Mouse (Mus musculus) lung, adult 2 months (tissue): ENCODE results near the gene Mgarp. TPM values are rescaled to one million over a fixed set of nuclear protein-coding genes. Genes with fewer than 3 reads are reported as not detected.
A peak's percentile ranks its signal among the peaks of the same experiment; 100 is the strongest.

Source experiments
- DNase-seq: peaks from one replicate; pipeline ENCODE4 v3.0.0; 2022
- H3K4me1 ChIP-seq: fragments of 200-500 bp; 2 replicates; pipeline ENCODE4 v1.6.1; 2011; ENCODE audit warnings: low read length; ENCODE audit not compliant: control insufficient read depth, insufficient read depth
- H3K4me3 ChIP-seq: fragments of 200-500 bp; replicated peaks from 2 replicates; pipeline ENCODE3; 2011; ENCODE audit warnings: low read depth, mild to moderate bottlenecking, control low read depth, low read length; ENCODE audit errors: extremely low read depth
- CTCF ChIP-seq: fragments of 200-500 bp; IDR thresholded peaks from 2 replicates; pipeline ENCODE4 v1.5.1; 2011; ENCODE audit warnings: mild to moderate bottlenecking, low read length, control low read depth; ENCODE audit not compliant: insufficient read depth
- POLR2A ChIP-seq: fragments of 200-500 bp; IDR thresholded peaks from 2 replicates; pipeline ENCODE4 v1.6.1; 2011; ENCODE audit warnings: low read depth, mild to moderate bottlenecking, control low read depth, low read length, borderline replicate concordance; ENCODE audit errors: extremely low read depth
- WGBS: fragments of 180-500 bp; shearing (Covaris S2); methylation state at CpG from one replicate; pipeline ENCODE4 v1.1.7; 2018; 5-methylcytosine and 5-hydroxymethylcytosine counted together
- polyA plus RNA-seq: library from polyadenylated mRNA; depleted of rRNA; stranded (reverse); fragments of >200 nt; gene quantifications from 2 replicates; pipeline ENCODE4 v1.2.3, GENCODE M21; 2012

Mgarp gene
- polyA plus RNA-seq, 1 experiment, result not detected

DNA sequence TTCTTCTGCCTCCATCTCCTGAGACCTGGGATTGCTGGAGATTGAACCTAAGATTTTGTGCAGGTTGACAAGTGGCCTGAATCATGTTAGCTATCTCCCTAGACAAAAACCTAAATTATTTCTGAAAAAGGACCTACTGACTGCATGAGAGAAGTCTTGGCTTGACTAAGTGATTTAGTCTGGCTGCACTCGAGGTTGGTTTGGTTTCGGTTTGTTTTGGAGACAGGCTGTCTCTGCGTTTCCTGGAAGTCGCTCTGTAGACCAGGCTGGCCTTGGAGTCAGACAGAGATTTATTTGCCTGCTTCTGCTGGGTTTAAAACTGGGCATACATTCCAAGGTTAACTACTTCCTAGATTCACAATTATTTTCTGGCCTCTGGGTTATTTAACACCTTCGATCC is 23.7 kb downstream of the Mgarp start:
- Histone ChIP-seq H3K4me3 (no peak overlapping the region), H3K4me1 (0 out of 2 replicates have a peak, but pooled peaks cover 2% of the 10 kb centered on the region)
- no peak for DNase-seq
- 36% methylated on average over 5 of the region's 5 CpGs for WGBS
- no peak for TF ChIP-seq POLR2A
- no peak for TF ChIP-seq CTCF

DNA sequence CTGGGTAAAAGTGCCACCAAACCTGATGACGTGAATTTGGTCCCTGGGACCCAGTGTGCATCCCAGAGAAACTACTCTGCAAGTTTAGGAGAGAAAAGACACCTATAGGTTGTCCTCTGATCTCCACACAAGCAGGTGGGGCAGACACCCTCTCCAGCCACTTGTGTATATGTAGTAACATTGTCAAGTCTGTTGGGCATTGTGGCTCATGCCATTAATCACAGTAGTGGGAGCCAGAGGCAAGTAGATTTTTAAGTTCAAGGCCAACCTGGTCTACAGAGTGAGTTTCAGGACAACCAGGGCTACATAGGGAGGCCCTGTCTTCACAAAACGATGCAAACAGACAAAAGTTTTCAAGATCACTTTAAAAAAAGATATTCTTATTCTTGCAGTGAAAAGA is 24.7 kb downstream of the Mgarp start:
- H3K4me3 ChIP-seq, result no peak overlapping the region
- TF ChIP-seq CTCF (no peak), POLR2A (no peak)
- 0 out of 2 replicates have a peak, but pooled peaks cover 2% of the 10 kb centered on the region for H3K4me1 ChIP-seq
- DNase-seq, result no peak
- 77% methylated on average over 2 of the region's 2 CpGs for WGBS

DNA sequence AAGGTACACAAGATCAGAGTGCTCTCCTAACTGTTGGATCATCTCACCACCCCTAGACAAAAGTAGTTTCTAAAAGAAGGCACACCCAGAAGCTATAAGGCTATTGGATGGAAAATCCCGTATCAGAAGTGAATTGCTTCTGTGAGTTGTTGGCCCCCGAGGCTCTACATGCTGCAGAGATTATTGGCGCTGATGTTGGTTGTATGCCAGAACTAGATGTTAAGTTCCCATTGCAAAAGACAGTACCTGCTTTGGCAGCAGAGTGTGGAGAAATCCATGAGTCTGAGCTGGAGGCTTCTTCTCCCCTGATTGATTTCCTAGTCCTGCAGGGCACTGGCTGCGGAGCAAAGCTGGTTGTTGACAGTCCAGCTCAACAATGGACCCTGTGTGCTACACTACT is 28.5 kb downstream of the Mgarp start:
- DNase-seq, result no peak
- TF ChIP-seq POLR2A (no peak), CTCF (no peak)
- peaks cover 3% of the 10 kb centered on the region; the same call in 1 of the 2 replicates for H3K4me1 ChIP-seq
- WGBS, result 73% methylated on average over 4 of the region's 4 CpGs
- H3K4me3 ChIP-seq, result no peak overlapping the region

DNA sequence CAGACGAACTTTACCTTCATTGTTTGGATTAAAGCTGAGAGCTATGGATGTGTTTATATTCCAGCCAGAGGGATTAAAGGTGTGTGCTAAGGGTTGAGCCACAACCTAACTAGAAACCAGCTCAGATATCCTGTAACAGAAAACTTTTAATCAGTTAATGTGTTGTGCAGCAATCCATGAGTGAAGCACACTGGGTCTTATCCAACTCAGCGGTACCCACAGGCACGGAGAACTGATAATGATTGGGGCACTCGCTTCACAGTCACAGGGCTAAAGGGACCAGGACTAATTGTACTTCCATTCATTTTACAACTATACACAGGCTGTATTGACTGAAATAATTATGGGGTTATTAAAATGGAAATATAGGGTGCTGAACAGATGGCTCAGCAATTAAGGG is 29.6 kb downstream of the Mgarp start:
- peaks cover 3% of the 10 kb centered on the region; the same call in 1 of the 2 replicates for H3K4me1 ChIP-seq
- no peak overlapping the region for H3K4me3 ChIP-seq
- TF ChIP-seq CTCF, result no peak
- TF ChIP-seq POLR2A, result no peak
- DNase-seq, result no peak
- 61% methylated on average over 4 of the region's 4 CpGs for WGBS

DNA sequence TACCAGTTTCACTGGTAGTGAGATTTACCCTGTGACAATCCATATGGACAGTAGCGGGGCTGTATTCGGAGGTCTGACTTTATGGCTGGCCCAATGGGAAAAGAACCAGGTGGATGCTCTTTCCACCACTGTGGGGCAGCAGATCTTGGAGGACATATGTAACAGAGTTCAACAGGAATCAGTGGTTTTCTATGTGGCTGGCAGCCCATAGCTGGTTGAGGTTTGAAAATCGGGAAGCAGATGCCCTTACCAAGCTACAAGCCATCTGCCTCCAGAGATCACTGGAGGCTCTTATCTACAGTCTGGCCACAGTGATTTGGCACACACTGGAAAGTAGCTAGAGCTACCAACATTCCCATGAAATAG is 31.0 kb downstream of the Mgarp start:
- no peak overlapping the region for H3K4me3 ChIP-seq
- WGBS, result 7% methylated on average over 3 of the region's 3 CpGs
- DNase-seq, result no peak
- peaks cover 3% of the 10 kb centered on the region; the same call in 1 of the 2 replicates for H3K4me1 ChIP-seq
- no peak for TF ChIP-seq POLR2A
- TF ChIP-seq CTCF, result no peak

DNA sequence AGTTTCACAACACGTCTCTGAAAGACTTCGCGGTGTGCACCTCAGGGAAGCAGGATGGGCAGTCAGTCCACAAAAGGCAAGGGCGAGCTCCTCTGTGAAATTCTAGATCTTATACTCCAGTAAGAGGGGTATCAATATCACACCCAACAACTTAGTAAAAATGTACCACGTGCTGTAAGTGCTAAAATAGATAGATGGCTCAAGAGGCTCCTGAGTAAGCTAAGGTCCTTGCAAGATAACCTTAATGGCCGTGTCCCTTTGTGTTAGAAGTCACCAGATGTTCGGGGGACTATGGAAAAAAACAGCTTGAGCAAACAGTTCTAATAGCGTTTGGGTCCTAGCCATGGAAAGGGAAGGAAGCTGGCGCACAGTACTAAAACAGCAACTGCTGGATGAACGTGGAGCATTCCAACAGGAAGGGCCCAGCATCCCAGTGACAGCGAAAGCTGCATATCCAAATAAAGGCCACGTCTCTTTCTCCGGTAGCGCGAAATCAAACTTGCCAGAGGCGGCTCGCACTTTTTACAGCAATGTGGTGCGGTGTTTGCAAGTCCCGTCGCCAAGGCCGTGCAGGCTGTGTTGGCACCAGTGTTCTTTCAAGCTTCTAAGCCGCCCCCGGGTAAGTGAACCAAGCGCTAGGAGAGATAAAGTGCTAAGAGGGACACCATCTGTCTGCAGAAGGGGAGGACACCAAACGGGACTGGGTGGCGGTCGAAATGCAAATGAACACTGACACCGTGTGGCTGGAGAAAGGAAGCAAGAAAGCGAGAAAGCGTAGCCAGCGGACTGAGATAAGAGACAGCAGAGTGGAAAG is 31.6 kb downstream of the Mgarp start:
- TF ChIP-seq POLR2A (no peak), CTCF (peak; percentile 91)
- 6% methylated on average over 31 of the region's 31 CpGs for WGBS

DNA sequence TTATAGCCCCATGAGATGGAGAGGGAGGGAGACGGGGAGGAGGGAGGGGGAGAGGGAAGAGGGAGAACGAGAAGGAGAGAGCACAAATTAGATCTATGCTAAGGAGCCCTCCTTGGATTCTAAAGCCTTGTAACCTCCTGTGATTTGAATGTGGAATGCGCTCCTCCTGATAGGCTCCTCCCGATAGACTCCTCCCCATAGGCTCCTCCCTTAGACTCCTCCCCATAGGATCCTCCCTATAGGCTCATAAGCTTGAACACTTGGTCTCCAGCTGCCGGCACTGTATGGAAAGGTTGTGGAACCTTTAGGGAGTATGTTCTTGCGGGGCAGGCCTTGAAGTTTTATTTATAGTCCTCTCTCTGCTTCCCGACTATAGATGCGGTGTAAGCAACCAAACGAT is 35.5 kb downstream of the Mgarp start:
- TF ChIP-seq POLR2A (no peak), CTCF (no peak)
- peaks cover 9% of the 10 kb centered on the region for H3K4me1 ChIP-seq
- DNase-seq, result no peak
- 50% methylated on average over 9 of the region's 9 CpGs for WGBS
- H3K4me3 ChIP-seq, result no peak overlapping the region

More for the DNA sequence above, 31.6 kb downstream of the Mgarp start:
- Histone ChIP-seq H3K4me3 (peak overlapping the region; percentile 61), H3K4me1 (peaks cover 3% of the 10 kb centered on the region; the same call in 1 of the 2 replicates)
- DNase-seq, result peak; percentile 62

DNA sequence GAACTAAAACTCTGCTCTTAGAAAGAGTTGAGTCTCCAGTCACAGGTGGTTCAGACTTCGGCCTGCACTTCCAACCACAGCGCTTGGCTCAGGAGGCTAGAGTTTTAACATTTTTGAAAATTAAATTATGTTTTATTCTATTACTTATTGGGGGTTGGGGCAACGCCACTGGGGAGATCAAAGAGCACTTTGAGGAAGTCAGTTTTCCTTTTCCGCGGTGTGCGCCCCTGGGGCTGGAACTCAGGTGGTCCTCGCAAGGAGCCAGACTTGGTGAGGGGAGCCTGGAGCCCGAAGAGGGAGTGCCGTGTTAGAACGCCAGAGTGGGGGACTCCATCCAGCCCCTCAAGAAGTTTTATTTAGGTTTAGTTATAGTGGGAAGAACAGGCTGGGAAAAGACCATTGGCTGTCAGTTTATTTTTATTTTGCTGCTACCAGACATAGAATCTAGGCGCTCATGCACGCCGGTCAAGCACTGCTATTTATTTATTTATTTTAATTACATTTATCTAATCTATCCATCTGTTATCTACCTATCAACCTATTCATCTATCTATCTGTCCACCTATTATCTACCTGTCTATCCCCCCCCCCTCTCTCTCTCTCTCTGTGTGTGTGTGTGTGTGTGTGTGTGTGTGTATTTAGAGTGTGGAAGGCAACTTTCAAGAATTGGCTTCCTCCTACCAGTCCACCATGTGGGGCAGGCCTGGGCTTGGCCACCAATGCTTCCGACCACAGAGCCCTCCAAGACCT is 36.8 kb downstream of the Mgarp start:
- 62% methylated on average over 14 of the region's 14 CpGs for WGBS
- peaks cover 9% of the 10 kb centered on the region for H3K4me1 ChIP-seq
- no peak for DNase-seq
- no peak for TF ChIP-seq POLR2A
- TF ChIP-seq CTCF, result no peak
- H3K4me3 ChIP-seq, result no peak overlapping the region

DNA sequence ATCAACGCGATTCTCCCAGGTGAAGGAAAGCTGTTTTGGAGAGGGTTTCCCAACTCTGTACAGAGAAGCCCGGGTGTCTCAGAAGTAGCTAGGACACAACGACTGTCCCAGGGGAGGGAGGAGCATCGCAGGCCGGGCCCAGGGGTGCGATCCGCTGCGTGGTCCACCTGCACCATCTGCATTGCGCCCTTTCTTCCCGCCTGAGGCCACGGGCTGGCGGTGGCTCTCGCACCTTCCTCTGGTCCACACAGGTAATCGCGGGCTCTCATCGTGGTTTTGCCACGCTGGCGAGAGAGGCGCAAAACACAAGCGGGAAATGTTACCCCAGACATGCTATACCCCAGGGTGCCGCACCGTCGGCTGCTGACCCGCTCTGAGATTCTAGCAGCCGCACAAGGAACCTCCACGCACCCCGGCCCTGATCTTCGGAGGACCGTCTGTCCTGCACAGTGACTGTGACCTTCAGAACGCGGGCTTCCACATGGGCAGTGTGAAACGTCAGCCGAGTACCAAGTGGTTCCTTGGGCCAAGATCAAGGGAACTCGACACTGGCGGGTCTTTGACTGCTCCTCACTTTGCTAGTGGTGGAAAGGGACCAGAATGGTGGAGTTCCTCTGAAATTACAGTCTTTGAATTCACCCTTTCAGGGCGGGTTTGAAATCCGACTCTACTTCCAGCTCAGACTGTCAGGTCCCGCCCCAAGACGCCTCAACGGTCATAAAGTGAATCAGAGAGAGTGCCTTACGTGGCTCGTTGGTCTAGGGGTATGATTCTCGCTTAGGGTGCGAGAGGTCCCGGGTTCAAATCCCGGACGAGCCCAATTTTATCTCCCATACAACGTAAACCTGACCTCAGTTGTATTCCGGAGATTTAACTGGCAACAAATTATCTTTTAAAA is 37.6 kb downstream of the Mgarp start:
- WGBS, result 2% methylated on average over 50 of the region's 50 CpGs
- peak overlapping the region; percentile 69 for H3K4me3 ChIP-seq
- peaks cover 6% of the 10 kb centered on the region; the same call in 1 of the 2 replicates for H3K4me1 ChIP-seq
- DNase-seq, result peak; percentile 55
- TF ChIP-seq POLR2A, result no peak
- TF ChIP-seq CTCF, result no peak
